Mouse (Mus musculus) forebrain, embryonic 11.5 days (tissue): Measurements from ENCODE around the gene Ngef. TPM values are rescaled to one million over a fixed set of nuclear protein-coding genes. Genes with fewer than 3 reads are reported as not detected.

Experiments
- ATAC-seq: fragments of 200-750 bp; cut with Nextera tagmentation; replicated peaks from 2 replicates; pipeline ENCODE4 v1.8.0; 2017; ENCODE audit warnings: moderate TSS enrichment; ENCODE audit not compliant: low FRiP score
- DNase-seq: peaks from one replicate; pipeline ENCODE4 v3.0.0-alpha.2; 2017; ENCODE audit warnings: low spot score
- H3K27ac ChIP-seq: fragments of 300-500 bp; sonication (generic); 2 replicates; pipeline ENCODE4 v1.5.1; 2014; ENCODE audit warnings: low read depth, low read length
- H3K27me3 ChIP-seq: fragments of 300-500 bp; sonication (generic); 2 replicates; pipeline ENCODE4 v1.6.1; 2014; ENCODE audit warnings: mild to moderate bottlenecking, low read length, mixed read lengths; ENCODE audit not compliant: control insufficient read depth, insufficient read depth
- H3K36me3 ChIP-seq: fragments of 300-500 bp; sonication (generic); 2 replicates; pipeline ENCODE4 v1.6.1; 2014; ENCODE audit warnings: mild to moderate bottlenecking, low read length, moderate library complexity, mixed read lengths; ENCODE audit not compliant: control insufficient read depth, insufficient read depth
- H3K4me1 ChIP-seq: fragments of 300-500 bp; sonication (generic); replicated peaks from 2 replicates; pipeline ENCODE4 v1.6.1; 2014; ENCODE audit warnings: low read length, mixed read lengths; ENCODE audit not compliant: control insufficient read depth, insufficient read depth
- H3K4me2 ChIP-seq: fragments of 300-500 bp; sonication (generic); 2 replicates; pipeline ENCODE4 v1.6.1; 2014; ENCODE audit warnings: low read depth, mild to moderate bottlenecking, low read length, moderate library complexity, mixed read lengths; ENCODE audit not compliant: severe bottlenecking
- H3K4me3 ChIP-seq: fragments of 300-500 bp; sonication (generic); 2 replicates; pipeline ENCODE4 v1.5.1; 2014; ENCODE audit warnings: low read depth, low read length
- H3K9ac ChIP-seq: fragments of 300-500 bp; sonication (generic); 2 replicates; pipeline ENCODE4 v1.6.1; 2014; ENCODE audit warnings: low read length
- H3K9me3 ChIP-seq: fragments of 300-500 bp; sonication (generic); 2 replicates; pipeline ENCODE4 v1.6.1; 2016; ENCODE audit warnings: low read length, mixed read lengths; ENCODE audit not compliant: control insufficient read depth
- WGBS: fragments of 180-500 bp; shearing (Covaris S2); extraction: QIAGEN DNeasy Blood & Tissue Kit; methylation state at CpG from one replicate; pipeline ENCODE4 v1.1.7; 2014; 5-methylcytosine and 5-hydroxymethylcytosine counted together
- polyA plus RNA-seq: library from polyadenylated mRNA; unstranded; fragments of >200 nt; fragmentation: Nextera tagmentation; extraction: Ambion mirVana; gene quantifications from 2 replicates; pipeline ENCODE4 v1.2.1, GENCODE M21; 2014

The Ngef gene
- polyA plus RNA-seq, 1 experiment from 2014 or later = 2.5 TPM

GRCm38 (mm10) chr1:87510166-87510691 lies 63.4 kb downstream of the Ngef start:
- Histone ChIP-seq H3K4me2 (peak overlapping the region; percentile 99), H3K9me3 (no peaks in the 10 kb centered on the region), H3K27me3 (peaks cover 28% of the 10 kb centered on the region), H3K9ac (peak overlapping the region; percentile 63), H3K27ac (no peak overlapping the region), H3K36me3 (no peaks in the 10 kb centered on the region), H3K4me3 (peak overlapping the region; percentile 69), H3K4me1 (peaks cover 5% of the 10 kb centered on the region; the same call in 1 of the 2 replicates)
- under 1% methylated on average over 41 of the region's 61 CpGs for WGBS
- DNase-seq (peak; percentile 81), ATAC-seq (peak; percentile 89)

GRCm38 (mm10) chr1:87509561-87510165 lies 64.0 kb downstream of the Ngef start, which contains the start of gene Neu2:
Gene Neu2, plus strand, starts transcription at chr1:87509889.
- Histone ChIP-seq H3K4me2 (peak within 1 kb of the TSS; percentile 99), H3K27me3 (peaks cover 28% of the 10 kb centered on the region), H3K9me3 (no peaks in the 10 kb centered on the region), H3K4me3 (peak within 1 kb of the TSS; percentile 69), H3K4me1 (peaks cover 5% of the 10 kb centered on the region; the same call in 1 of the 2 replicates), H3K27ac (no peak within 1 kb of the TSS), H3K9ac (peak within 1 kb of the TSS; percentile 63), H3K36me3 (no peaks in the 10 kb centered on the region)
- WGBS = under 1% methylated on average over 55 of the region's 56 CpGs
- peak; percentile 30 for ATAC-seq
- peak; percentile 55 for DNase-seq

GRCm38 (mm10) chr1:87508591-87509560 lies 64.8 kb downstream of the Ngef start:
- Histone ChIP-seq H3K4me1 (peaks cover 5% of the 10 kb centered on the region; the same call in 1 of the 2 replicates), H3K4me2 (peak overlapping the region; percentile 99; the same call in 1 of the 2 replicates), H3K36me3 (no peaks in the 10 kb centered on the region), H3K9ac (no peak overlapping the region), H3K27me3 (peaks cover 28% of the 10 kb centered on the region), H3K9me3 (no peaks in the 10 kb centered on the region), H3K4me3 (peak overlapping the region; percentile 69), H3K27ac (no peak overlapping the region)
- WGBS = 20% methylated on average over 26 of the region's 26 CpGs
- ATAC-seq (no peak), DNase-seq (no peak)

- Histone ChIP-seq H3K27ac (no peak overlapping the region), H3K4me1 (peaks cover 5% of the 10 kb centered on the region; the same call in 1 of the 2 replicates), H3K36me3 (no peaks in the 10 kb centered on the region), H3K9me3 (no peaks in the 10 kb centered on the region), H3K4me2 (no peak overlapping the region), H3K4me3 (no peak overlapping the region), H3K9ac (no peak overlapping the region), H3K27me3 (peaks cover 28% of the 10 kb centered on the region)
- ATAC-seq (no peak), DNase-seq (no peak)
- 64% methylated on average over 6 of the region's 6 CpGs for WGBS
These were observed 65.8 kb downstream of the Ngef start for GRCm38 (mm10) chr1:87507857-87508256.

- H3K9me3 ChIP-seq = no peaks in the 10 kb centered on the region
- H3K9ac ChIP-seq = no peak overlapping the region
- H3K27me3 ChIP-seq = peaks cover 23% of the 10 kb centered on the region
- ATAC-seq (no peak), DNase-seq (no peak)
- no peaks in the 10 kb centered on the region for H3K36me3 ChIP-seq
- H3K4me3 ChIP-seq = no peak overlapping the region
- WGBS = 87% methylated on average over 4 of the region's 4 CpGs
- no peak overlapping the region for H3K4me2 ChIP-seq
- H3K4me1 ChIP-seq = peaks cover 5% of the 10 kb centered on the region; the same call in 1 of the 2 replicates
- H3K27ac ChIP-seq = no peak overlapping the region
These were observed 68.1 kb downstream of the Ngef start for GRCm38 (mm10) chr1:87505524-87505923.

- no peak overlapping the region for H3K27ac ChIP-seq
- H3K4me3 ChIP-seq = no peak overlapping the region
- DNase-seq (no peak), ATAC-seq (no peak)
- no peaks in the 10 kb centered on the region for H3K4me1 ChIP-seq
- H3K4me2 ChIP-seq = no peak overlapping the region
- 76% methylated on average over 4 of the region's 4 CpGs for WGBS
- H3K36me3 ChIP-seq = no peaks in the 10 kb centered on the region
- no peaks in the 10 kb centered on the region for H3K27me3 ChIP-seq
- H3K9ac ChIP-seq = no peak overlapping the region
- no peaks in the 10 kb centered on the region for H3K9me3 ChIP-seq
These were observed 80.1 kb downstream of the Ngef start for GRCm38 (mm10) chr1:87493542-87493941.

GRCm38 (mm10) chr1:87492285-87492684 lies 81.4 kb downstream of the Ngef start:
- no peak overlapping the region for H3K27ac ChIP-seq
- no peak overlapping the region for H3K4me2 ChIP-seq
- H3K9ac ChIP-seq = no peak overlapping the region
- 91% methylated on average over 3 of the region's 3 CpGs for WGBS
- no peaks in the 10 kb centered on the region for H3K9me3 ChIP-seq
- H3K4me3 ChIP-seq = no peak overlapping the region
- no peaks in the 10 kb centered on the region for H3K27me3 ChIP-seq
- ATAC-seq = no peak
- DNase-seq = no peak
- H3K36me3 ChIP-seq = no peaks in the 10 kb centered on the region
- H3K4me1 ChIP-seq = no peaks in the 10 kb centered on the region

GRCm38 (mm10) chr1:87486386-87486785 lies 87.3 kb downstream of the Ngef start:
- no peak overlapping the region for H3K27ac ChIP-seq
- WGBS = 85% methylated on average over 6 of the region's 6 CpGs
- H3K4me3 ChIP-seq = no peak overlapping the region
- no peaks in the 10 kb centered on the region for H3K4me1 ChIP-seq
- H3K27me3 ChIP-seq = no peaks in the 10 kb centered on the region
- H3K9ac ChIP-seq = no peak overlapping the region
- DNase-seq (no peak), ATAC-seq (no peak)
- H3K9me3 ChIP-seq = no peaks in the 10 kb centered on the region
- no peaks in the 10 kb centered on the region for H3K36me3 ChIP-seq
- H3K4me2 ChIP-seq = no peak overlapping the region
